10 mouse cellular contexts compared by ENCODE assay signal in genomic region chr14:76693351-76694317, GRCm38 (mm10).
DNase-seq lines count a peak whose midpoint lies in the region; ATAC-seq and TF ChIP-seq lines count a peak whose summit lies in the region.
"Had no signal": no experiment of that assay in that cellular context is flagged by ENCODE, and none has a peak within 500 bp of the region (broad histone marks: within the 10 kb centered on the region; RNA-seq: fewer than 3 reads in every experiment).

No protein-coding gene starts in this region.

- H3K27ac ChIP-seq in embryonic facial prominence, embryonic 13.5 days, result peak overlapping the region; percentile 85
- H3K27ac ChIP-seq in kidney, adult 2 months (ENCODE audit: insufficient read depth, low read depth, low read length), result 0 out of 2 replicates have a peak overlapping the region, but pooled peaks have one; percentile 61

- no peak for TF ChIP-seq POLR2A in kidney, adult 2 months (IDR thresholded peaks at IDR 0.05; ENCODE audit: low read depth, low read length)

- peak; percentile 17 for DNase-seq in kidney, adult 11 months
- no peak for DNase-seq in kidney, adult 18-20 months
- peak; percentile 57 for DNase-seq in kidney, adult 2 months
- DNase-seq in lung, postnatal 4 days, result peak; percentile 49 to 59
- no peak for DNase-seq in adrenal gland, postnatal 10 days
- no peak for DNase-seq in left cerebral cortex, postnatal 25 days (ENCODE audit: low spot score in 2 of 2)
- DNase-seq in urinary bladder, postnatal 10 days (ENCODE audit: low spot score), result no peak
- DNase-seq: forebrain, postnatal 0 days had no signal

- no peak overlapping the region for H3K4me3 ChIP-seq in embryonic facial prominence, embryonic 13.5 days
- no peak overlapping the region for H3K4me3 ChIP-seq in kidney, adult 2 months (ENCODE audit: insufficient read depth, low read depth, low read length)

- no peaks in the 10 kb centered on the region for H3K36me3 ChIP-seq in embryonic facial prominence, embryonic 13.5 days
- H3K36me3 ChIP-seq in kidney, adult 2 months (ENCODE audit: control insufficient read depth, insufficient read depth, low read length), result no peaks in the 10 kb centered on the region
- H3K36me3 ChIP-seq: G1E had no signal

- TF ChIP-seq CTCF in kidney, adult 2 months (conservative IDR thresholded peaks at IDR 0.05; ENCODE audit: insufficient read depth, insufficient read length, low read depth, low read length), result no peak

- no peak overlapping the region; the same call in 1 of the 2 replicates for H3K9ac ChIP-seq in embryonic facial prominence, embryonic 13.5 days
- H3K9ac ChIP-seq: forebrain, postnatal 0 days had no signal

- H3K4me1 ChIP-seq in embryonic facial prominence, embryonic 13.5 days, result peaks cover 46% of the 10 kb centered on the region
- H3K4me1 ChIP-seq in kidney, adult 2 months (ENCODE audit: control insufficient read depth, insufficient read depth, low read length), result peaks cover 11% of the 10 kb centered on the region

- WGBS in embryonic facial prominence, embryonic 13.5 days, result 29% methylated on average over 15 of the region's 15 CpGs
- 61% methylated on average over 15 of the region's 15 CpGs for WGBS in kidney, adult 2 months

- no peaks in the 10 kb centered on the region for H3K9me3 ChIP-seq in embryonic facial prominence, embryonic 13.5 days

- ATAC-seq in embryonic facial prominence, embryonic 13.5 days (ENCODE audit: insufficient number of reproducible peaks, insufficient read depth, low FRiP score, low TSS enrichment, low read depth), result 0 out of 2 replicates have a peak, but pooled peaks have one; percentile 48
- ATAC-seq: forebrain, postnatal 0 days had no signal

- intact Hi-C loops in left cerebral cortex, postnatal 25 days (cut with DNase I), result no loop called here

- no peaks in the 10 kb centered on the region for H3K27me3 ChIP-seq in embryonic facial prominence, embryonic 13.5 days
- no peaks in the 10 kb centered on the region for H3K27me3 ChIP-seq in kidney, adult 2 months (replicated peaks; ENCODE audit: control insufficient read depth, insufficient read depth, low read length)

- H3K4me2 ChIP-seq in embryonic facial prominence, embryonic 13.5 days, result no peak overlapping the region

Comparison
In these comparisons a context has a peak if more than half of its experiments do, and no peak if none do; other contexts are left out.
1. DNase-seq: peak in kidney, adult 11 months (single experiment), kidney, adult 2 months (single experiment) and lung, postnatal 4 days (2 of 2); none in kidney, adult 18-20 months (single experiment), adrenal gland, postnatal 10 days (single experiment), left cerebral cortex, postnatal 25 days (0 of 2) and urinary bladder, postnatal 10 days (single experiment).